Mouse (Mus musculus) limb, embryonic 14.5 days (tissue): ENCODE measurements around the gene Slc35e2. TPM values are rescaled to one million over a fixed set of nuclear protein-coding genes. Genes with fewer than 3 reads are reported as not detected.

Source experiments
- ATAC-seq: fragments of 200-750 bp; cut with Nextera tagmentation; 2 replicates; pipeline ENCODE4 v1.8.0; 2017; ENCODE audit warnings: low read depth, moderate number of reproducible peaks, moderate TSS enrichment; ENCODE audit not compliant: low FRiP score
- DNase-seq: peaks from one replicate; pipeline ENCODE4 v3.0.0-alpha.2; 2015; ENCODE audit warnings: low spot score
- H3K27ac ChIP-seq: fragments of 300-500 bp; sonication (generic); replicated peaks from 2 replicates; pipeline ENCODE4 v1.5.1; 2014; ENCODE audit warnings: low read depth, mild to moderate bottlenecking, low read length, moderate library complexity, mixed read lengths
- H3K27me3 ChIP-seq: fragments of 300-500 bp; sonication (generic); 2 replicates; pipeline ENCODE4 v1.6.1; 2014; ENCODE audit warnings: low read length, mixed read lengths; ENCODE audit not compliant: control insufficient read depth, insufficient read depth
- H3K36me3 ChIP-seq: fragments of 300-500 bp; sonication (generic); 2 replicates; pipeline ENCODE4 v1.6.1; 2014; ENCODE audit warnings: mild to moderate bottlenecking, low read length, moderate library complexity, mixed read lengths; ENCODE audit not compliant: control insufficient read depth, insufficient read depth
- H3K4me1 ChIP-seq: fragments of 300-500 bp; sonication (generic); 2 replicates; pipeline ENCODE4 v1.6.1; 2014; ENCODE audit warnings: antibody characterized with exemption, low read length, mixed read lengths; ENCODE audit not compliant: control insufficient read depth, insufficient read depth
- H3K4me2 ChIP-seq: fragments of 300-500 bp; sonication (generic); replicated peaks from 2 replicates; pipeline ENCODE4 v1.6.1; 2014; ENCODE audit warnings: low read depth, mild to moderate bottlenecking, low read length, moderate library complexity; ENCODE audit not compliant: severe bottlenecking
- H3K4me3 ChIP-seq: fragments of 300-500 bp; sonication (generic); replicated peaks from 2 replicates; pipeline ENCODE4 v1.5.1; 2014; ENCODE audit warnings: low read length
- H3K9ac ChIP-seq: fragments of 300-500 bp; sonication (generic); 2 replicates; pipeline ENCODE4 v1.6.1; 2014; ENCODE audit warnings: mild to moderate bottlenecking, low read depth, low read length, moderate library complexity; ENCODE audit not compliant: severe bottlenecking
- H3K9me3 ChIP-seq: fragments of 300-500 bp; sonication (generic); 2 replicates; pipeline ENCODE4 v1.6.1; 2016; ENCODE audit warnings: low read length; ENCODE audit not compliant: control insufficient read depth
- POLR2A ChIP-seq: fragments of 200-500 bp; IDR thresholded peaks from 2 replicates; pipeline ENCODE4 v1.8.0; 2012; ENCODE audit warnings: inconsistent platforms, mild to moderate bottlenecking, moderate library complexity, borderline replicate concordance; ENCODE audit not compliant: insufficient read depth, insufficient read length; ENCODE audit errors: extremely low read depth
- WGBS: fragments of 180-500 bp; shearing (Covaris S2); extraction: QIAGEN DNeasy Blood & Tissue Kit; methylation state at CpG from one replicate; pipeline ENCODE4 v1.1.7; 2014; 5-methylcytosine and 5-hydroxymethylcytosine counted together
- polyA plus RNA-seq, 2 experiments: library from polyadenylated mRNA; depleted of rRNA in 1 of 2; stranded (reverse) in 1 of 2; unstranded in 1 of 2; fragments of >200 nt; fragmentation: Nextera tagmentation in 1 of 2; extraction: Ambion mirVana in 1 of 2; gene quantifications; 2 replicates each; pipeline versions ENCODE4 v1.2.1 to v1.2.3; 2012 to 2014

Gene Slc35e2
- polyA plus RNA-seq, 2 experiments = 8.5 to 10.9 TPM

- no peak for TF ChIP-seq POLR2A
- ATAC-seq = no peak
- WGBS = 79% methylated on average over 2 of the region's 2 CpGs
Measured at GRCm38 (mm10) chr4:155571442-155571841, 29.8 kb upstream of the Slc35e2 start.

GRCm38 (mm10) chr4:155573155-155573554 is 28.1 kb upstream of the Slc35e2 start:
- Histone ChIP-seq H3K4me1 (no peaks in the 10 kb centered on the region), H3K9ac (no peak overlapping the region), H3K27ac (no peak overlapping the region), H3K27me3 (no peaks in the 10 kb centered on the region), H3K4me3 (no peak overlapping the region), H3K4me2 (no peak overlapping the region), H3K9me3 (no peaks in the 10 kb centered on the region), H3K36me3 (peaks cover 15% of the 10 kb centered on the region)
- WGBS = 97% methylated on average over 2 of the region's 2 CpGs
- DNase-seq (no peak), ATAC-seq (no peak)
- TF ChIP-seq POLR2A = no peak

More at GRCm38 (mm10) chr4:155571442-155571841, 29.8 kb upstream of the Slc35e2 start:
- Histone ChIP-seq H3K27ac (no peak overlapping the region), H3K4me2 (no peak overlapping the region), H3K4me1 (no peaks in the 10 kb centered on the region), H3K9ac (no peak overlapping the region), H3K36me3 (no peaks in the 10 kb centered on the region; the same call in 1 of the 2 replicates), H3K27me3 (no peaks in the 10 kb centered on the region), H3K4me3 (no peak overlapping the region), H3K9me3 (no peaks in the 10 kb centered on the region)
- no peak for DNase-seq

GRCm38 (mm10) chr4:155573876-155574275 is 27.3 kb upstream of the Slc35e2 start:
- Histone ChIP-seq H3K4me3 (no peak overlapping the region), H3K27me3 (no peaks in the 10 kb centered on the region), H3K4me2 (no peak overlapping the region), H3K9ac (no peak overlapping the region), H3K27ac (no peak overlapping the region), H3K36me3 (peaks cover 21% of the 10 kb centered on the region), H3K4me1 (no peaks in the 10 kb centered on the region), H3K9me3 (no peaks in the 10 kb centered on the region)
- no peak for ATAC-seq
- DNase-seq = no peak
- no peak for TF ChIP-seq POLR2A
- WGBS = 90% methylated on average over 9 of the region's 9 CpGs

- Histone ChIP-seq H3K36me3 (peaks cover 29% of the 10 kb centered on the region), H3K4me1 (no peaks in the 10 kb centered on the region), H3K27me3 (no peaks in the 10 kb centered on the region), H3K27ac (no peak overlapping the region), H3K4me3 (no peak overlapping the region), H3K9me3 (no peaks in the 10 kb centered on the region), H3K4me2 (no peak overlapping the region), H3K9ac (no peak overlapping the region)
- no peak for ATAC-seq
- TF ChIP-seq POLR2A = no peak
- DNase-seq = no peak
- WGBS = 88% methylated on average over 11 of the region's 11 CpGs
Measured at GRCm38 (mm10) chr4:155574931-155575330, 26.3 kb upstream of the Slc35e2 start.

- no peaks in the 10 kb centered on the region for H3K9me3 ChIP-seq
Measured at GRCm38 (mm10) chr4:155575521-155575920, 25.7 kb upstream of the Slc35e2 start.

GRCm38 (mm10) chr4:155577132-155577531 is 24.1 kb upstream of the Slc35e2 start:
- Histone ChIP-seq H3K9ac (no peak overlapping the region), H3K4me2 (no peak overlapping the region), H3K9me3 (no peaks in the 10 kb centered on the region), H3K36me3 (peaks cover 36% of the 10 kb centered on the region), H3K4me3 (no peak overlapping the region), H3K4me1 (no peaks in the 10 kb centered on the region), H3K27me3 (no peaks in the 10 kb centered on the region), H3K27ac (no peak overlapping the region)
- whole genome bisulfite sequencing = 98% methylated on average over 9 of the region's 9 CpGs
- no peak for TF ChIP-seq POLR2A
- no peak for ATAC-seq
- no peak for DNase-seq

More at GRCm38 (mm10) chr4:155575521-155575920, 25.7 kb upstream of the Slc35e2 start:
- H3K27me3 ChIP-seq = no peaks in the 10 kb centered on the region
- no peaks in the 10 kb centered on the region for H3K4me1 ChIP-seq
- WGBS = 91% methylated on average over 8 of the region's 8 CpGs
- H3K9ac ChIP-seq = no peak overlapping the region
- ATAC-seq (no peak), DNase-seq (no peak)
- no peak overlapping the region for H3K27ac ChIP-seq
- TF ChIP-seq POLR2A = no peak
- peaks cover 30% of the 10 kb centered on the region for H3K36me3 ChIP-seq
- no peak overlapping the region for H3K4me3 ChIP-seq
- H3K4me2 ChIP-seq = no peak overlapping the region
